Mouse (Mus musculus) naive thymus-derived CD4-positive, alpha-beta T cell, adult 2 months (primary cell): ENCODE data around the gene Iqca.
A peak's percentile ranks its signal among the peaks of the same experiment; 100 is the strongest.

Experiments
- DNase-seq: peaks from one replicate; pipeline ENCODE4 v3.0.0-alpha.2; 2011; ENCODE audit warnings: low read depth

Gene Iqca

DNA sequence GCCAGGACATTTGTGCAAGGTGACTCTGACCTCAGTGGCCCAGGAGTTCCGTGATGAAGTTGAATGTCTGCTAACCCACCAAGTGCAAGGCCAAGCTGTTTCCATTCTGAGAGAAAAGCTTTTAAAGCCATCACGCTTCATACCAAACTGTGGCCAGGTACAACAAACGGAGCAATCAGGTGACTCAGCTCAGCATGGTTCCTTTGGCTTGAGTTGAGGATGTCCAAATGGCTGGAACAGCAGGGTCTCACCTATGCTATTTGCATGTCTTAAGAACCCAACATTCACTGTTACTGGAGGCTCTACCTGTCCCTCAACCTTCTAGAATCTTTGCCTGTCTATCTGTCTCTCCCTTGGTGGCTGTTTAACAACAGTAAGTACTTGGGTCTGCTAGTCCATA is 93.1 kb downstream of the Iqca start:
- DNase-seq: no peak

GRCm38 (mm10) chr1:90054991-90055390 is 98.2 kb downstream of the Iqca start:
- DNase-seq: no peak

DNA sequence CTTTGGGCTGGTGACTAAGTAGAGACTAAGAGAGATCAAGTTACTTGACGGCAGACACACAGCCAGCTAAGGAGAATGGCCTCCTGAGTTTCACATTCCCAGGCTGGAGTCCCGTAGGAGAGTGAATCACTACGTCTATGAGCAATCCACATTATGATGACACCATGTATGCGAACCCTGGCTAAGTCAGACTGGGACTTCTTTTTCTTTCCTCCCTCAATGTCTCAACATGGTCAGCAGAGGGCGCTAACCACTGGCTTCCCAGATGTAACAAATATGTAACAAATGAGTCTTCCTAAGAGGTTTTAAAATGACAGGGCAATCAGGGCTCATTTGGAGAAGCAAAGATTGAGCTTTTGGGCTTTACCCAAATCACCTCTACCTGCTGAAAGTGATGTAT is 101.9 kb downstream of the Iqca start:
- peak; percentile 4 for DNase-seq

DNA sequence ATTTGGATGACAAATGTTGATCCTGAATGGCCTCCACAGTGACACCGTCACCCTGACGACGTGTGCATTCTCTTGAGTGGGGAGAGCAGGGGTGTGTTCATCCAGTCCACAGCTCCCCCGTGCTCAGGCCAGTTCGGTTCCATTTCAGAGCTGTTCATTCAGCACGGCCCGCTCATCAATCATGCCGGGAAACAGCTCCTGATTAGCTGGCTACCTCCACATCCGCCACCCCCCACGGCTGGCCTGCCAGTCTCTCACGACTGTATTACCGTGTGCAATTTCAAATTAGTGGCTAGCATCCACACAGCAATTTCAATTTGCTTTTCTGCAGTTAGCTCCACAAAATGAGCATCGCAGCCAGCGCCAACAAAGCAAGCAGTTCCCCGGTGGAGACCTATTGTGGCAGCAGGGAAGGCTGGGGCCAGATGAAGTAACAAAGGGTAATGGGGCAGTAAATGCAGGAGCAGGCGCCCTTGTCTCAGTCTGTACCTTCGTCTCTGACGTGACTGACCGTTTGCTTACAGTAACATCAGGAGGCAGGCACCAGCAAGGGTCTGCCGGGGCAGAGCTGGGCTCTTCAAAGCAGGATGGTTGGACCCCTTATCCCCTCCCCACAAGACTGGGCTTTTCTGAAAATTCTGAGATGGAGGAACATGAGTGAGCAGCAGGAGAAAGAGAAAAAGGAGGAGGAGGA is 103.0 kb downstream of the Iqca start:
- no peak for DNase-seq

DNA sequence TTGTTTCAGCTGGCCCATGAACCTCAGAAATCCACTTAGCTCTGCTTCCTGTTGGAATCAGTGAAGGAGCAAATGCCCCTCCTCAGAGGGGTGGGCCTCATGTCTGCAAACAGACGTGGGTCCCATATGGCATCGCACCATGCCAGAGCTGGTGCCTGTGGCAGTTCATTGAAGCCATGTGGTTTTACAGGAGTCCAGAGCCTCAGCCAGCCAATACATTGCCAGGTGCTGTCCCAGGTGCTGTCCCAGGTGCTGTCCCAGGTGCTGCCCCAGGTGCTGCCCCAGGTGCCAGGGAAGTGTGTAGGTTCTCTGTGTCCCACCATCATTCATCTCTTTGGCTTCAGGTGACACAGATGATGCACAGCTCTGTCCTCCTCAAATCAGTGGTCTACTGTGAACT is 124.9 kb downstream of the Iqca start:
- no peak for DNase-seq

DNA sequence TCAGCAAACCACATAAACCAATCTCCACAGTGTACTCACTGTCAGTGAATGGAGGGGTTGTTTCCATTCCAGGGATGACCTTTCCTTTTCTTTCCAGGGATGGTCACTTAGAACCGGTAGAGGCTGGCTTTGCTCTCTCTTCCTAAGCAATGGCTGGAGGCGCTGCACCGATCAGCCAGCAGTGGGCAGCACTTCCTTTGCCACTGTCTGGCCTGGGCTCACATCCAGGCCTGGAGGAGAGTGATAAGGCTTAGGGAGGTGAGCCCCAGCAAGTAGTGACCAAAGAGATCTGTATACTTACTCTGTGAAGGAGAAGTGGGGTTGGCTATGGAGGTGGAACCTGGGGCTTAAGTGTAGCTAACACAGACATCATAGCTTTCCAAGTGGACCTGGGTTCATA is 126.3 kb downstream of the Iqca start:
- DNase-seq: no peak

DNA sequence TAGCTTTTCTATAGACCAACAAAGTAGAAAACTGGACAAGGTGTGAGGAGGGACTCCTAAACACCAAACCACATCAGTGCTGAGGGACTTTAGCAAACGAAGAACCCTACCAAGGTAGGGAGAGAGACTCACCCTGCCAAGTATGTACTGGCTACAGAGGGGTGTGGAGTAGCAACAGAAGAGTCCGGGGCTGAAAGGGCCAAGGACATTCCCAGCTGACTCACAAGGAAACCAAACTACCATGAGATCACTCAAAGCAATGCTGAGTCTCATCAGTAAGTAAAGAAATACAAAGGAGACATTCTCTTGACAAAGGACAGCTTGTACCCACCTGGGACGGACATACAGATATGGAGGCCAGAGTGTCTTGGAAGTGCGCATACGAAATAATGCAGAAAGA is 132.9 kb downstream of the Iqca start:
- no peak for DNase-seq

DNA sequence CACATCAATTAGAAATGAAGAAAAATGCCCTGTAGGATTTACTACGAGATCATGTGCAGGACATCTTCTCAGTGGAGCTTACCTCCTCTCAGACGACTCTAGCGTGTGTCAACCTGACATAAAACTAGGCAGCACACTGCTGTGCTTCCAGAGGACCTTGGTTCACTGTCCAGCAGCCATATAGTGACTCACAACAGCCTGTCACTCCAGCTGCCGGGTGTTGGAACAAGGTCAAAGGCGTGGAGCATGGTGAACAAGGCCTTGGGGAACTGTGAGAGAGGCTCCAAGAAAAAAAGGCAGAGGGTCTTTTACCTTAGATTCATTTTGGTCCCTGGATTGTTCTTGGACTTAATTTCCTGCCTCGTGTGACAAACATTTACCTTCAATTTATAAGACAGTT is 135.1 kb downstream of the Iqca start:
- DNase-seq: no peak

DNA sequence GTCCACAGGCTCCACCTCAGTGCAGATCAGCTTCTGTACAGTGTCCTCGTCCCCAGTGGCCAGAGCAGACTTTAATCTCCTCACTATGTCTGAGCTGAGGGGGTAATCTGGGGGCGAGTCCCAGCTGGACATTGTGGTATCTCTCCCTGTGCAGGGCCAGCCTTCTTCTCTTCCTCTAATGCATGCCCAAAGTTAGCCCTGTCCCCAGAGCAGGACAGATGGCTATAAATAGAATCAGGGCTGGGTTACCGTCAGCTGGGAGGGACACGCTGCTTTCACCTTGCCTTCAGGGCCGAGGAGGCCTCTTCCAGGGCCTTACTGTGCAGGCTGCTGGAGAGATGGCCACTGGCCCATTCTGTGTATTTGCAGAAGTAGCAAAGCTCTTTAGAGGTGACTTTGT is 138.8 kb downstream of the Iqca start, which contains the start of gene Asb18:
Gene Asb18 (minus strand): TSS at position 221 of the 400 bp plus-strand sequence.
- no peak for DNase-seq

- DNase-seq: no peak
Observed at GRCm38 (mm10) chr1:90013273-90013672, 139.9 kb downstream of the Iqca start.

DNA sequence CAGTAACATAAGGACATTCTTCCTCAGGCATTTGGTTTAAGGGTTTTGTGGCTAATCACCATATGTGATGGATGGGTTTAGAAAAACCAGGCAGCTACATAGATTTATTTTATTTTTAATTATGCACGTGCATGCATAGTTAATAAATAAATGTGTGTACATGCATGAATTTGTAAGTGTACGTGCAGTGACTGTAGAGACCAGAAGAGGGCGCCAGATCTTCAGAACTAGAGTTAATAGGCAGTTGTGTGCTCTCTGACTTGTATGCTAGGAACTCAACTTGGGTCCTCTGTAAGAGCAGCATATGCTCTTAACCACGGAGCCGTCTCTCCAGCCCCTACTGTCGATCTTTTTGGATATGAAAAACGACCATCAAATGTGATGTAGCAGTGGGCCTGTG is 140.4 kb downstream of the Iqca start:
- no peak for DNase-seq

- no peak for DNase-seq
Observed at GRCm38 (mm10) chr1:90012168-90012567, 141.0 kb downstream of the Iqca start.

DNA sequence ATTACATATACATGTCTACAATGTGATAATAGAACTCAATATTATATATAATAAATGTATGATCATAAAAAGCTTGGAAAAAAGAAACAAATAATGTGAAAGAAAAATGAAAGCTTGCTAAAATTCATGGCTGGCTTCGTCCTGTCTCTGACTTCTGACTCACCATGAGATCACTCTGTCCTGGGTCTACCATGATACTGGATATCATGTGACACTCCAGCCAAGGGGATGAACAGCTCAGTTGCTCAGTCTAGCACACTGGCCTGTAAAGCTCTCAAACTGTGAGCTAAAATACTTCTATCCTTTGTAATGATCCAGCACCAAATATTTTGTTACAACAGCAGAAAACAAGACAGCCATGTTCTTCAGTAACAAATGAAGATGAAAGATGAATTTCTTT is 143.1 kb downstream of the Iqca start:
- DNase-seq: no peak

GRCm38 (mm10) chr1:90009188-90009587 is 144.0 kb downstream of the Iqca start:
- DNase-seq: no peak

DNA sequence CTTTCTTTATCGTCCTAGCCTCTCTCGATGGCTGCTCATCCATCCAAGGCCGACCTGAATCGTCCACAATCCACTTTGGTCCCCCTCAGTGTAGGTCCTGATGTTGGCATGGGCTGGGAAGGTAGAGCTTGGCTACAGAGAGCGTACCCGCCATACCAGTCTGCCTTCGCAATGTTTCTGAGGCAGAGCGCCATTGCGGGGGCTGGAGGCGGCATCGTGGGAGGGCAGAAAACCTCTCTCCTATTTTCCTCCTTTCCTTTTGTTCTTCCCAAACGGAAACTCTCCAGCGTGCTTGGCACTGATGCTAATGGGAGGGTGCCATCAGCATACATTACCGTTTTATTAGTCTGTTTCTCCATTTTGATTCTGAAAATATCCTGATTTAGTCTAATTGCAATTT is 146.5 kb downstream of the Iqca start:
- no peak for DNase-seq

DNA sequence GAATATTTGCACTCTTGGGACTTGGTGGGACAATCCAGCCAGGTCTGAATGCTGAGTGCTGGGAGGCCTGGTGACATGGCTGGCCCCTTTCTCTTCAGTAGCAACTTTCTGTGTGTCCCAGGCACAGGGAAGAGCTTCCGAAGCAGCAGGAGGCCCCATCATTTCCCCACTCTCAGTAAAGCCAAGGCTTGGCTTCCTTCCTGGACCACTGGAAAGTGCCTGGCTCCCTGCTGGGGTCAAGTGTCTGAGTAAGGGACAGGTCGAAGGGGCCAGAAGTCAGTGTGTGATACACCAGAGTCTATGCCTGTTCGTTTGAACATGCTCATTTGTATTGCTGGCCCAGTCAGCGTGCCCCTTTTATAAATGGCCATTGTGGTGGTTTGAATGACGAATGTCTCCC is 152.2 kb downstream of the Iqca start:
- DNase-seq: no peak

- no peak for DNase-seq
Observed at GRCm38 (mm10) chr1:89999858-90000257, 153.3 kb downstream of the Iqca start.

DNA sequence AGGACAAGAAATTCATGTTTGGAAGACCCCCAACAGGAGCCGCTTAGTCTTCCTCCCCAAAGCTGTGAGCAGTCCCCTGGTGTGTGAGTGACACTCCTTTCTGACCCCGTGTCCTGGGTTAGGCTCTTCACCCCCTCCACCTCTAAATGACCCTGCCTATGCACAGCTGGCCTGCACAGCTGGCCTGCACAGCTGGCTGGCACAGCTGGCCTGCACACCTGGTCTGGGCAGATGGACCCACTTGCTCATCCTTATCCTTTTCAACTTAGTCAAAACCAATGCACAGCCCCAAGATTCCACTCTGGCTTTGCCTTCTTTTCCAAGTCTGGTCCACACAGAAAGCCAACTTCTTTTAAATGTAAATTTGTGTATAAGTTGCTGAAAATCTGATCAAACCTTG is 154.5 kb downstream of the Iqca start:
- DNase-seq: no peak

DNA sequence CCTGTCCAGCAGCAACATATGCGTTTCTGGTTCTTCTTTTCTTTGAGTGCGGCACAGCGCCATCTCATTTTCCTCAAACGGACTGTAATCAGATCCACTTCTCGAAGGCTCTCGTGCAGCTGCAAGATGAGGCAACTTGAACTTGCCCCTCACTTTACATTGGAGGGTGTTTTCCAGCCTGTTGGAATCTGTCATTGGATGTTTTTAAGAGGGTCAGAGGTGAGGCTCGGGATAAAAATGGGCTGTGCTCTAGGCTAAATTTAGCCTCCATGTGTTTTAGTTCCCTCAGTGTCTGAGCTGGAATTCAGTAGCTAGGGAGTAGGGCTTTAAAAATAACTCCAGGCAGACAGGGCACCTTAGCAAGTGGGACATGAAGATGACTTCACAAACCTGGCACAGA is 155.1 kb downstream of the Iqca start:
- DNase-seq: no peak

- DNase-seq: no peak
Observed at GRCm38 (mm10) chr1:89992256-89992655, 160.9 kb downstream of the Iqca start.
